Mouse (Mus musculus) macrophage (primary cell): Measurements from ENCODE around the gene Litaf. TPM values are rescaled to one million over a fixed set of nuclear protein-coding genes. Genes with fewer than 3 reads are reported as not detected.
A peak's percentile ranks its signal among the peaks of the same experiment; 100 is the strongest.

Experiments
- H3K27ac ChIP-seq: fragments of 350-480 bp; formaldehyde crosslinking; 2 replicates; pipeline ENCODE4 v1.9.0; 2021
- H3K36me3 ChIP-seq: fragments of 350-480 bp; formaldehyde crosslinking; 2 replicates; pipeline ENCODE4 v1.9.0; 2021; ENCODE audit errors: inconsistent target
- H3K4me3 ChIP-seq: fragments of 350-480 bp; formaldehyde crosslinking; 2 replicates; pipeline ENCODE4 v1.9.0; 2021; ENCODE audit errors: inconsistent target
- H3K79me2 ChIP-seq: fragments of 350-480 bp; formaldehyde crosslinking; 2 replicates; pipeline ENCODE4 v1.9.0; 2021; ENCODE audit errors: inconsistent target
- WGBS: methylation state at CpG from one replicate; pipeline ENCODE4 v1.1.7; 2026; ENCODE audit warnings: inconsistent platforms; ENCODE audit not compliant: missing documents; 5-methylcytosine and 5-hydroxymethylcytosine counted together
- polyA plus RNA-seq: library from polyadenylated mRNA; stranded (reverse); fragments of 250-400 nt; gene quantifications from 3 replicates; pipeline ENCODE4 v1.2.4, GENCODE M21; 2018; ENCODE audit warnings: inconsistent platforms
- total RNA-seq, 78 experiments: library from RNA; depleted of rRNA; stranded (reverse); fragments of 250-400 nt; gene quantifications; 1 replicate in 9 of 78; 2 replicates in 24 of 78; 3 replicates in 43 of 78; 4 replicates in 2 of 78; pipeline ENCODE4 v1.2.4; 2018; ENCODE audit warnings: inconsistent platforms in 56 of 78

Litaf gene
- total RNA-seq (2018; cell fraction: chromatin; rRNA removed), result 100 to 1,000 TPM; 116 to 490 (median 252) TPM
- 100 to 1,000 TPM; 437 to 771 (median 615) TPM for total RNA-seq (2018; cell fraction: cytosol; rRNA removed)
- 100 to 1,000 TPM; 184 to 684 (median 382) TPM for total RNA-seq (2018; cell fraction: nucleus; rRNA removed)
- 325 to 1,163 TPM (median 559 TPM) in 3 replicates for polyA plus RNA-seq

DNA sequence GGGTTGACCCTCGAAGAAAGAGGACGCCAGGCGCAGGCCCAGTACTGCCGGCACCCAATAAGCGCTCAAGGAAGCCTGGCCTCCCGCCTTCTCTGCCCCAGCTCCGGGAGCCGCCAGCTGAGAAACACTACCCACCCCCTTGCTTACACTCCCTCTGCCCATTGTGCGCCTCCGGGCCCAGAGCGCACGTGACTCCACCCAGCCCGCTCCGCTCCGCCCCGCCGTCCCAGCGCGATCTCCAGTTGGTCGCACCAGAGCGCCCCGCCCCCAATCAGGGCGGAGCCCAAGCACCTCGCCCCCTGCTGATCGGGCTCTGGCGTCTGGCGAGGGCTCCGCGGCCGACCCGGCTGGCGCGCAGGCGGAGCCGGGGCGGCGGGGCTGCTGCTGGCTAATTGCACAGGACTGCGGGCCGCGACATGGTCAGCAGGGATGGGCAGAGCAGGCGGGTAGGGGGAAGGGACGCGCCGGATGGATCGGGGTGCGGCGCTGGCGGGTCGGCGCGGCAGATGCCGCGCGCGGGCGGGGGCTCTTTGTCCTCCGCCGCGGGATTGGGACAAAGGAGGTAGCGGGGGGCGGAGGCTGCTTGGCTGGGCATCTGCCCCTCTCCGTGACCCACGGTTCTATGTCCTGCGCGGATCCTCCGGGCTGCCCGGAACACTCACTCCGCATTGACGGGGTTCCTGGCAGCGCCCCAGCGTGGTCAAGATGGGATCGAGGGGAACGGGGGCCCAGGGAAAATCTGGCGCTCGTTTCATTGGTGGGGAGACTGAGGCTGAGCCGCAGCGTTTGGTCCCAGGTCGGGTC is at the start of gene Litaf:
TSS of gene Litaf (minus strand) at position 129 of the 804 bp plus-strand sequence.
- WGBS, result under 1% methylated on average over 78 of the region's 78 CpGs
- H3K27ac ChIP-seq, result no peak within 1 kb of the TSS
- no peaks in the 10 kb centered on the region for H3K79me2 ChIP-seq
- peak within 1 kb of the TSS; percentile 17; the same call in 1 of the 2 replicates for H3K4me3 ChIP-seq
- H3K36me3 ChIP-seq, result no peaks in the 10 kb centered on the region

GRCm38 (mm10) chr16:11109198-11109740 is 43.3 kb upstream of the Litaf start:
- H3K79me2 ChIP-seq, result peaks cover 3% of the 10 kb centered on the region; the same call in 1 of the 2 replicates
- no peak overlapping the region for H3K4me3 ChIP-seq
- no peaks in the 10 kb centered on the region for H3K36me3 ChIP-seq
- 77% methylated on average over 4 of the region's 4 CpGs for WGBS
- H3K27ac ChIP-seq, result no peak overlapping the region

GRCm38 (mm10) chr16:11104905-11105304 is 38.9 kb upstream of the Litaf start:
- Histone ChIP-seq H3K36me3 (no peaks in the 10 kb centered on the region), H3K4me3 (no peak overlapping the region), H3K27ac (no peak overlapping the region), H3K79me2 (no peaks in the 10 kb centered on the region; the same call in 1 of the 2 replicates)
- WGBS, result 56% methylated on average over 1 of the region's 1 CpGs

DNA sequence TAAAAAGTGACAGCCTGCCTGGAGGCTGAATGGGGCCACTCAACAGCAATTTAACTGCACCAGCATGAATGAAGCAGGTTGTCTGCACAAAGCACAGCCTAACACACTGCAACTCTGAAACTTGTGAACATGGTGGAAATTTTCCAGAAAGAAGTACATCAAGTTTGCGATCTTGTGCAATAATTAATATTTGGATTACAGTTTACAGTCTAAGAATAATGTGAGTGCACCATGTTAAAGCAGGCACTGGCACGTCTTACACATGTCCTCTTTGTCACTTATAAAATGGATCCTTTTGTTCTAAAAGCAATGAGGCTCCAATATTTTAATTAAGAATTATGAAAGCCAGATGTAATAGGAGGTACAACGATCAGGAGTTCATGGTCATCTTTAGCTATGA is 31.3 kb upstream of the Litaf start:
- 100% methylated on average over 3 of the region's 3 CpGs for WGBS
- H3K36me3 ChIP-seq, result no peaks in the 10 kb centered on the region

GRCm38 (mm10) chr16:11093717-11094386 is 27.9 kb upstream of the Litaf start:
- H3K79me2 ChIP-seq, result peaks cover 14% of the 10 kb centered on the region; the same call in 1 of the 2 replicates
- peaks cover 22% of the 10 kb centered on the region; the same call in 1 of the 2 replicates for H3K36me3 ChIP-seq
- WGBS, result 95% methylated on average over 13 of the region's 13 CpGs
- no peak overlapping the region for H3K27ac ChIP-seq
- H3K4me3 ChIP-seq, result no peak overlapping the region

More for the DNA sequence above, 31.3 kb upstream of the Litaf start:
- peaks cover 14% of the 10 kb centered on the region; the same call in 1 of the 2 replicates for H3K79me2 ChIP-seq
- H3K27ac ChIP-seq, result no peak overlapping the region
- no peak overlapping the region for H3K4me3 ChIP-seq

- 3% methylated on average over 3 of the region's 3 CpGs for WGBS
- peaks cover 36% of the 10 kb centered on the region; the same call in 1 of the 2 replicates for H3K36me3 ChIP-seq
- H3K27ac ChIP-seq, result no peak overlapping the region
- H3K79me2 ChIP-seq, result peaks cover 14% of the 10 kb centered on the region; the same call in 1 of the 2 replicates
- H3K4me3 ChIP-seq, result no peak overlapping the region
These were observed 26.6 kb upstream of the Litaf start for GRCm38 (mm10) chr16:11092523-11092922.

GRCm38 (mm10) chr16:11092061-11092460 is 26.1 kb upstream of the Litaf start:
- H3K4me3 ChIP-seq, result no peak overlapping the region
- no peak overlapping the region for H3K27ac ChIP-seq
- peaks cover 14% of the 10 kb centered on the region; the same call in 1 of the 2 replicates for H3K79me2 ChIP-seq
- peaks cover 36% of the 10 kb centered on the region; the same call in 1 of the 2 replicates for H3K36me3 ChIP-seq
- WGBS, result 82% methylated on average over 4 of the region's 4 CpGs

DNA sequence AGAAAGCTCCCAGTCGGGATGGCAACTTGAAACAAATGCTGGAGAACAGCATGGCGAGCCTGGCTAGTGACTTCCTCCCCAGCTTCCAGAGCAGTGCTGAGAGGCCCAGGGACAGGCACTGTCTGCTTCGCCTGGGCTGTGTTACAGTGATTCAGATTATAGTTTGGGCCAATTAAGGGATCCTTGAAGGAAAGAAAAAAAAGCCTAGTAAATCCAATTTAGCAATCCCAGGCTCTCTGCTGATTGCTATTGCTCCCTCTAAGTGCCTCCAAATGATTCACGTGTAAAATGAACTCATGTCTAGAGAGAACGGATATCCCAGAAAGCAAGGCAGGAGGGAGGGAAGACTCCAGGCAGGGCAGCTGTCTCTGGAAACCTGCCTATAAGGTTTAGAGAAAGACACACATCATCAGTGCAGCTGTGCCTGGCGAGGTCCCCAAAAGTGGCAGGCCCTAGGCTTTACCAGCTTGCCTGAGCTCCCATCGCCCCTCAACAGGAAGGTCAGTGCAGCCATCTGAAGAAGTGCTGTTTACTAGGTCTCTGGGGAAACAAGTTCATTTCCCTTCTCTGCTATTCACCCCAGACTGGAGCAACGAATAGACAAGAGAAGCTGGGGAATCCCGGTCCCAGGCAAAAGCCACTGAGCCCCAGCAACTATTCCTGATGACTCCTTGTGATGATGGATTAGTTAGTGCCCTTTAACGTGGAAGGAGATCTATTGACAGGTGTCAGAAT is 25.0 kb upstream of the Litaf start:
- WGBS, result 92% methylated on average over 9 of the region's 10 CpGs
- Histone ChIP-seq H3K79me2 (peaks cover 14% of the 10 kb centered on the region; the same call in 1 of the 2 replicates), H3K27ac (no peak overlapping the region), H3K36me3 (peaks cover 36% of the 10 kb centered on the region; the same call in 1 of the 2 replicates), H3K4me3 (no peak overlapping the region)

DNA sequence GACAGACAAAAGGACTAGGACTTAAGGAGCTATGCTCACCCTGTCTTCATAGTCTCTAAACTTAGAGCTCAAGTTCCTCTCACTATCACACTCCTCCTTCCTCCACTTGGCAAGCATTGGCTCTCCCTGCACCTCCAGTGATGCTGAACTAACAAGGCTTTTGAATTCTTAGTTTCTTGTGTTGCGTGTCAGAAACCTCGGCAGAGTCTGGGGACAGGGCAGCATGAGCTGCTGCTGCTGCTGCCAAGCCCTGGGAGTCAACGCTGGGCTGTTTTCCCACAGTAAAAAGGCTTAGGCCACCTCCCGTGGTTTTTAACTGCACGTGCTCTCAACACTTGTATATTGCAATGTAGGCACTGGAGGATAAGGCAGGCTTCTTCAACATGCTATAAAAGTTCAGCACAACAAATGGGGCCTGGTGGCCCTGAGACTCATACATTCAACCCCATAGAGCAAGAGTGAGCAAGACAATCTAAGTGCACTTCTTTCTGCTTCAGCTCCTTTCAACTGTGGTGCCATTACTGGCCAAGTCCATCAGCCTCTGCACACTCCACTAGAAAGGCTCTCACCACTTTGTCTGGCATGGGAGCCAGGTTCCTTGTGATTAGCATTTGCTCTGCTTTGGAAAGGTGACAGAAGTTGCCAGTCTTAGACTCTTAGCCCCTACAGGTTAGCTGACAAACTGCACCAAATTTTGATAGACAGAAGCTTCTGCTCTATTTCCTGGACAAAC is 21.1 kb upstream of the Litaf start:
- no peak overlapping the region for H3K27ac ChIP-seq
- peaks cover 54% of the 10 kb centered on the region; the same call in 1 of the 2 replicates for H3K36me3 ChIP-seq
- H3K4me3 ChIP-seq, result no peak overlapping the region
- no peaks in the 10 kb centered on the region; the same call in 1 of the 2 replicates for H3K79me2 ChIP-seq
- WGBS, result 93% methylated on average over 5 of the region's 5 CpGs

DNA sequence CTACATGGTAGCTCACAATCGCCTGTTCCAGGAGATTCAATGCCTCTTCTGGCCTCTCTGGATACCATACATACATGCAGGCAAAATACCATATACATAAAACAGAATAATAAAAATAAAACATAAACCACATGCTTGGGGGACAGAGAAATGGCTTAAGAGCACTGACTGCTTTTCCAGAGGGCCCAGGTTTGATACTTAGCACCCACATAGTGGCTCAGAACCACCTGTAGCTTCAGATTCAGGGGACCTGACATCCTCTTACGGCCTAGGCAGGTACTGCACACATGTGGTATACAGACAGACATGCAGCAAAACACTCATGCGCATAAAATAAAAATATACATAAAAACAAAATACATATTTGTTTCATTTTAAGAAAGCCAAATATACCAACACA is 20.3 kb upstream of the Litaf start:
- H3K27ac ChIP-seq, result no peak overlapping the region
- peaks cover 54% of the 10 kb centered on the region; the same call in 1 of the 2 replicates for H3K36me3 ChIP-seq
- 100% methylated on average over 3 of the region's 3 CpGs for WGBS
- H3K79me2 ChIP-seq, result no peaks in the 10 kb centered on the region
- no peak overlapping the region for H3K4me3 ChIP-seq

- peaks cover 45% of the 10 kb centered on the region; the same call in 1 of the 2 replicates for H3K36me3 ChIP-seq
- WGBS, result 93% methylated on average over 8 of the region's 8 CpGs
- no peak overlapping the region for H3K4me3 ChIP-seq
- no peak overlapping the region for H3K27ac ChIP-seq
- no peaks in the 10 kb centered on the region for H3K79me2 ChIP-seq
These were observed 18.2 kb upstream of the Litaf start for GRCm38 (mm10) chr16:11084181-11084580.

DNA sequence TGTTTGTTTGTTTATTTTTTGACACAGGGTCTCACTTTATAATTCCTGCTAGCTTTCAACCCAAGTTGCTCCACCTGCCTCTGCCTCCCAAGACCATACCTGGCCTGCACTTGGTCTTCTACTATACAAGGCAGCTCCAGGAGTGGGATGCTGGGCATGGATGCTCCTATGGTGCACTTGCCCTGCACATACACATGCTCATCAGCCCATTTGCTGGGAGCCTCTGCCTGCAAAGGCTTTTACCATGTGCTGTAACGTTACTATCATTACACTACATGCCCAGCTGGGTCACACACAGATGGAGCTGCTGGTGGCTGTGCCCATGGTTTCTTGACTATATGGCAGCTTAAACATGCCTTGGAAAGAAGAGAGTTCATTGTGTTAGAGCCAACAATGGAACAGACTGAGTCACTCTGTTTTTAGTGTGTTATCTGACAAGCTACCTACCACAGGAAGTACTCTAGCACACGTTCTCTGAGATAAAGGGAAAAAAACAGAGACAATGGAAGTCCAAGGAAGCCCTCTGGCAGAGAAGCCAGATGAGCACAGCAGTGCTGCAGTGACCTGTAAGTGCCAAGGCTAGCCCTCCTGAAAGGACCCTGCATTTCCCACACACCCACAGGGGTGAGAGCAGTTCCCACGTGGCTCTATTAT is 12.4 kb upstream of the Litaf start:
- Histone ChIP-seq H3K4me3 (no peak overlapping the region), H3K79me2 (no peaks in the 10 kb centered on the region), H3K27ac (no peak overlapping the region), H3K36me3 (peaks cover 60% of the 10 kb centered on the region)
- WGBS, result 71% methylated on average over 3 of the region's 3 CpGs
